Mouse (Mus musculus) ES-E14 (cell line): ENCODE results near the gene Tedc1. TPM values are rescaled to one million over a fixed set of nuclear protein-coding genes. Genes with fewer than 3 reads are reported as not detected.

Experiments used
- DNase-seq: peaks from one replicate; pipeline ENCODE4 v3.0.0-alpha.2; 2013; ENCODE audit warnings: low read depth, low spot score
- H3K27ac ChIP-seq: 2 replicates; pipeline ENCODE4 v1.5.1; 2012; ENCODE audit warnings: low read depth, mild to moderate bottlenecking, low read length, moderate library complexity, mixed read lengths; ENCODE audit not compliant: poor library complexity, insufficient read depth, severe bottlenecking
- H3K36me3 ChIP-seq: 2 replicates; pipeline ENCODE4 v1.6.1; 2012; ENCODE audit warnings: mild to moderate bottlenecking, low read length, moderate library complexity, mixed read lengths; ENCODE audit not compliant: control insufficient read depth, poor library complexity, insufficient read depth, severe bottlenecking
- H3K4me1 ChIP-seq, 2 experiments: fragments of 150-350 bp in 1 of 2; sonication (generic) in 1 of 2; 2 replicates each; pipeline ENCODE4 v1.6.1; 2012; ENCODE audit warnings: low read length in 2 of 2, mild to moderate bottlenecking in 1 of 2, mixed read lengths in 1 of 2; ENCODE audit not compliant: control insufficient read depth in 2 of 2, insufficient read depth in 2 of 2, poor library complexity in 1 of 2
- H3K4me3 ChIP-seq, 2 experiments: fragments of 150-350 bp in 1 of 2; sonication (generic) in 1 of 2; 2 replicates each; pipeline ENCODE4 v1.5.1; 2012; ENCODE audit warnings: low read length in 2 of 2, low read depth in 1 of 2, mild to moderate bottlenecking in 1 of 2, mixed read lengths in 1 of 2; ENCODE audit not compliant: insufficient read depth in 1 of 2, poor library complexity in 1 of 2, severe bottlenecking in 1 of 2
- H3K9ac ChIP-seq: 2 replicates; pipeline ENCODE4 v1.6.1; 2012; ENCODE audit warnings: low read depth, mild to moderate bottlenecking, low read length, mixed read lengths; ENCODE audit not compliant: poor library complexity, insufficient read depth, severe bottlenecking
- H3K9me3 ChIP-seq: fragments of 150-350 bp; sonication (generic); 2 replicates; pipeline ENCODE4 v1.6.1; 2012; ENCODE audit warnings: low read depth, mild to moderate bottlenecking, low read length; ENCODE audit not compliant: control insufficient read depth, insufficient read depth
- CHD2 ChIP-seq: IDR thresholded peaks from 2 replicates; pipeline ENCODE4 v1.6.1; 2014; ENCODE audit warnings: mild to moderate bottlenecking, low read depth, low read length, inconsistent platforms
- HCFC1 ChIP-seq: IDR thresholded peaks from 2 replicates; pipeline ENCODE4 v1.6.1; 2012; ENCODE audit warnings: low read length, inconsistent platforms, borderline replicate concordance; ENCODE audit not compliant: insufficient read depth
- MAFK ChIP-seq: IDR thresholded peaks from 2 replicates; pipeline ENCODE4 v1.6.1; 2014; ENCODE audit warnings: mild to moderate bottlenecking, low read depth, low read length, inconsistent platforms; ENCODE audit not compliant: insufficient read depth
- ZC3H11A ChIP-seq: IDR thresholded peaks from 2 replicates; pipeline ENCODE4 v1.6.1; 2012; ENCODE audit warnings: low read depth, mild to moderate bottlenecking, inconsistent platforms, low read length, borderline replicate concordance
- ZNF384 ChIP-seq: IDR thresholded peaks from 2 replicates; pipeline ENCODE4 v1.6.1; 2012; ENCODE audit warnings: low read depth, low read length, inconsistent platforms
- in situ Hi-C, 2 experiments: fragments of 600-800 bp; cut with MboI; formaldehyde crosslinking; loops; one replicate each; pipeline ENCODE4 v1.15.1; 2025; ENCODE audit warnings: low sequenced_read_pairs in 2 of 2, inconsistent platforms in 1 of 2; ENCODE audit not compliant: unreplicated experiment in 2 of 2
- total RNA-seq: library from RNA; depleted of rRNA; stranded (reverse); fragments of 300-350 nt; gene quantifications from 2 replicates; pipeline ENCODE4 v1.2.3, GENCODE M21; 2012

Tedc1 gene
- total RNA-seq, 1 experiment, result 30.3 TPM

- H3K9ac ChIP-seq, result no peak overlapping the region
- no peak for DNase-seq
- H3K36me3 ChIP-seq, result no peaks in the 10 kb centered on the region
- in situ Hi-C loops, result no loop called here
- no peak for TF ChIP-seq MAFK
- TF ChIP-seq ZNF384, result no peak
- H3K27ac ChIP-seq, result no peak overlapping the region
- H3K4me1 ChIP-seq, result no peaks in the 10 kb centered on the region
- no peak overlapping the region for H3K4me3 ChIP-seq
- H3K9me3 ChIP-seq, result no peaks in the 10 kb centered on the region
Measured at GRCm38 (mm10) chr12:113203522-113203921, 47.3 kb downstream of the Tedc1 start.

- H3K36me3 ChIP-seq, result no peaks in the 10 kb centered on the region
- no peak overlapping the region for H3K4me3 ChIP-seq
- DNase-seq, result no peak
- H3K27ac ChIP-seq, result no peak overlapping the region
- no peak overlapping the region for H3K9ac ChIP-seq
- in situ Hi-C loops, result no loop called here
- no peaks in the 10 kb centered on the region for H3K9me3 ChIP-seq
- TF ChIP-seq ZNF384, result no peak
- no peak for TF ChIP-seq CHD2
- no peak for TF ChIP-seq HCFC1
- TF ChIP-seq ZC3H11A, result no peak
- no peak for TF ChIP-seq MAFK
- no peaks in the 10 kb centered on the region for H3K4me1 ChIP-seq
Measured at GRCm38 (mm10) chr12:113205251-113205942, 49.2 kb downstream of the Tedc1 start.

GRCm38 (mm10) chr12:113207737-113208136 is 51.5 kb downstream of the Tedc1 start:
- no peaks in the 10 kb centered on the region for H3K9me3 ChIP-seq
- H3K4me1 ChIP-seq, result no peaks in the 10 kb centered on the region
- H3K4me3 ChIP-seq, result no peak overlapping the region
- no peaks in the 10 kb centered on the region for H3K36me3 ChIP-seq
- H3K27ac ChIP-seq, result no peak overlapping the region
- TF ChIP-seq ZC3H11A (no peak), HCFC1 (no peak), CHD2 (no peak), ZNF384 (no peak), MAFK (no peak)
- in situ Hi-C loops, result no loop called here
- no peak overlapping the region for H3K9ac ChIP-seq
- DNase-seq, result no peak

- no peak for TF ChIP-seq ZC3H11A
- no peak for TF ChIP-seq HCFC1
- TF ChIP-seq MAFK, result no peak
- TF ChIP-seq CHD2, result no peak
- TF ChIP-seq ZNF384, result no peak
- no peak overlapping the region for H3K9ac ChIP-seq
- no peak for DNase-seq
- H3K4me3 ChIP-seq, result no peak overlapping the region
- H3K9me3 ChIP-seq, result no peaks in the 10 kb centered on the region
- in situ Hi-C loops, result no loop called here
- no peaks in the 10 kb centered on the region for H3K4me1 ChIP-seq
- H3K27ac ChIP-seq, result no peak overlapping the region
- H3K36me3 ChIP-seq, result no peaks in the 10 kb centered on the region
Measured at GRCm38 (mm10) chr12:113210586-113211378, 54.6 kb downstream of the Tedc1 start.

- Histone ChIP-seq H3K4me1 (no peaks in the 10 kb centered on the region; a peak in 1 of 4 replicates), H3K36me3 (no peaks in the 10 kb centered on the region), H3K4me3 (no peak overlapping the region), H3K27ac (no peak overlapping the region), H3K9ac (no peak overlapping the region), H3K9me3 (no peaks in the 10 kb centered on the region)
- in situ Hi-C loops, result no loop called here
- TF ChIP-seq CHD2 (no peak), MAFK (no peak), ZC3H11A (no peak), ZNF384 (no peak), HCFC1 (no peak)
- no peak for DNase-seq
Measured at GRCm38 (mm10) chr12:113211772-113212171, 55.6 kb downstream of the Tedc1 start.
